Mouse (Mus musculus) intestine, embryonic 16.5 days (tissue): Measurements from ENCODE around the gene Srbd1. TPM values are rescaled to one million over a fixed set of nuclear protein-coding genes. Genes with fewer than 3 reads are reported as not detected.

Source experiments
- ATAC-seq: fragments of 200-750 bp; cut with Nextera tagmentation; 2 replicates; pipeline ENCODE4 v1.8.0; 2017; ENCODE audit warnings: moderate TSS enrichment, moderate library complexity
- H3K27ac ChIP-seq: fragments of 300-500 bp; sonication (generic); 2 replicates; pipeline ENCODE4 v1.5.1; 2014; ENCODE audit warnings: mild to moderate bottlenecking, low read length
- H3K27me3 ChIP-seq: fragments of 300-500 bp; sonication (generic); replicated peaks from 2 replicates; pipeline ENCODE4 v1.6.1; 2014; ENCODE audit warnings: low read length, control low read depth, mixed read lengths; ENCODE audit not compliant: control insufficient read depth, insufficient read depth
- H3K36me3 ChIP-seq: fragments of 300-500 bp; sonication (generic); 2 replicates; pipeline ENCODE4 v1.6.1; 2014; ENCODE audit warnings: low read length, control low read depth; ENCODE audit not compliant: control insufficient read depth, insufficient read depth
- H3K4me1 ChIP-seq: fragments of 300-500 bp; sonication (generic); 2 replicates; pipeline ENCODE4 v1.6.1; 2014; ENCODE audit warnings: low read length, control low read depth, mixed read lengths; ENCODE audit not compliant: control insufficient read depth, insufficient read depth
- H3K4me2 ChIP-seq: fragments of 300-500 bp; sonication (generic); 2 replicates; pipeline ENCODE4 v1.6.1; 2014; ENCODE audit warnings: low read depth, low read length, control low read depth
- H3K4me3 ChIP-seq: fragments of 300-500 bp; sonication (generic); 2 replicates; pipeline ENCODE4 v1.5.1; 2014; ENCODE audit warnings: mild to moderate bottlenecking, low read length
- H3K9ac ChIP-seq: fragments of 300-500 bp; sonication (generic); 2 replicates; pipeline ENCODE4 v1.6.1; 2014; ENCODE audit warnings: low read depth, low read length
- H3K9me3 ChIP-seq: fragments of 300-500 bp; sonication (generic); 2 replicates; pipeline ENCODE4 v1.6.1; 2016; ENCODE audit warnings: low read length, control low read depth; ENCODE audit not compliant: control insufficient read depth
- WGBS: fragments of 180-500 bp; shearing (Covaris S2); extraction: QIAGEN DNeasy Blood & Tissue Kit; methylation state at CpG from one replicate; pipeline ENCODE4 v1.1.7; 2014; 5-methylcytosine and 5-hydroxymethylcytosine counted together
- polyA plus RNA-seq: library from polyadenylated mRNA; unstranded; fragments of >200 nt; fragmentation: Nextera tagmentation; extraction: Ambion mirVana; gene quantifications from 2 replicates; pipeline ENCODE4 v1.2.1, GENCODE M21; 2015

Srbd1 gene
- polyA plus RNA-seq, 1 experiment from 2014 or later, result 13.3 TPM

- Histone ChIP-seq H3K27ac (no peak overlapping the region), H3K4me3 (no peak overlapping the region), H3K4me1 (no peaks in the 10 kb centered on the region), H3K9ac (no peak overlapping the region), H3K4me2 (no peak overlapping the region), H3K27me3 (no peaks in the 10 kb centered on the region), H3K36me3 (no peaks in the 10 kb centered on the region), H3K9me3 (no peaks in the 10 kb centered on the region)
- 68% methylated on average over 11 of the region's 11 CpGs for WGBS
- ATAC-seq, result no peak
Observed at GRCm38 (mm10) chr17:85948911-85949909, 195.8 kb downstream of the Srbd1 start.

GRCm38 (mm10) chr17:85944726-85945125 is 200.2 kb downstream of the Srbd1 start:
- no peak overlapping the region for H3K27ac ChIP-seq
- H3K36me3 ChIP-seq, result no peaks in the 10 kb centered on the region
- no peak for ATAC-seq
- H3K4me3 ChIP-seq, result no peak overlapping the region
- WGBS, result 83% methylated on average over 4 of the region's 4 CpGs
- H3K4me2 ChIP-seq, result no peak overlapping the region
- H3K9me3 ChIP-seq, result no peaks in the 10 kb centered on the region
- H3K4me1 ChIP-seq, result no peaks in the 10 kb centered on the region
- no peak overlapping the region for H3K9ac ChIP-seq
- H3K27me3 ChIP-seq, result no peaks in the 10 kb centered on the region

GRCm38 (mm10) chr17:85943994-85944640 is 200.9 kb downstream of the Srbd1 start:
- no peaks in the 10 kb centered on the region for H3K36me3 ChIP-seq
- no peaks in the 10 kb centered on the region for H3K27me3 ChIP-seq
- H3K4me1 ChIP-seq, result no peaks in the 10 kb centered on the region
- no peak overlapping the region for H3K4me3 ChIP-seq
- H3K4me2 ChIP-seq, result no peak overlapping the region
- no peak overlapping the region for H3K27ac ChIP-seq
- no peaks in the 10 kb centered on the region for H3K9me3 ChIP-seq
- no peak for ATAC-seq
- no peak overlapping the region for H3K9ac ChIP-seq
- WGBS, result 65% methylated on average over 12 of the region's 12 CpGs

DNA sequence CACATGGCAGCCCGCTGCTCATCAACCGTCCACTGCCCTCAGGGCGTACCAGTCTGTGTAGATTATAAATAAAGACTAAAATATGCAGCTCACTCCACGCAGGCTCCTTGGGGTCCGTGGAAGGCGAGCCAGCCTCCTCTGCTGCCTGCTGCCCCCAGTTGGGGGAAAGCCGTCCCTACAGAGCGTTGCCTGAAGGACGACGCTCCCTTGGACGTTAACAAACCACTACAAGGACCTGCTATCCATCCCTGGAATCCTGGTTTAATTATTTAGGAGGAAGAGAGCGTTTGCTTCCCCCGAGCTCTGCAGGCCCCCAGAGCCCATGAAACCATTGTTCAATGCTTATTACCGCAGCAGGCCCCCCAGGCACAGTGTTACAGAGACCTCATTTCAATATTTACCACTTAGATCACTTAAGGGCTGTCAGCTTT is 201.4 kb downstream of the Srbd1 start:
- ATAC-seq, result no peak
- Histone ChIP-seq H3K9ac (no peak overlapping the region), H3K4me2 (no peak overlapping the region), H3K27ac (no peak overlapping the region), H3K9me3 (no peaks in the 10 kb centered on the region), H3K27me3 (no peaks in the 10 kb centered on the region), H3K4me3 (no peak overlapping the region), H3K4me1 (no peaks in the 10 kb centered on the region), H3K36me3 (no peaks in the 10 kb centered on the region)
- 42% methylated on average over 14 of the region's 14 CpGs for WGBS

- no peak overlapping the region for H3K27ac ChIP-seq
- no peaks in the 10 kb centered on the region for H3K27me3 ChIP-seq
- no peak for ATAC-seq
- WGBS, result 88% methylated on average over 5 of the region's 5 CpGs
- no peaks in the 10 kb centered on the region for H3K4me1 ChIP-seq
- no peaks in the 10 kb centered on the region for H3K9me3 ChIP-seq
- H3K4me3 ChIP-seq, result no peak overlapping the region
- no peaks in the 10 kb centered on the region for H3K36me3 ChIP-seq
- no peak overlapping the region for H3K9ac ChIP-seq
- H3K4me2 ChIP-seq, result no peak overlapping the region
Observed at GRCm38 (mm10) chr17:85943071-85943470, 201.9 kb downstream of the Srbd1 start.

- Histone ChIP-seq H3K9ac (no peak overlapping the region), H3K4me3 (no peak overlapping the region), H3K9me3 (no peaks in the 10 kb centered on the region), H3K36me3 (no peaks in the 10 kb centered on the region), H3K4me2 (no peak overlapping the region), H3K27me3 (no peaks in the 10 kb centered on the region), H3K27ac (no peak overlapping the region), H3K4me1 (no peaks in the 10 kb centered on the region)
- no peak for ATAC-seq
- 93% methylated on average over 5 of the region's 5 CpGs for WGBS
Observed at GRCm38 (mm10) chr17:85942123-85942522, 202.9 kb downstream of the Srbd1 start.

DNA sequence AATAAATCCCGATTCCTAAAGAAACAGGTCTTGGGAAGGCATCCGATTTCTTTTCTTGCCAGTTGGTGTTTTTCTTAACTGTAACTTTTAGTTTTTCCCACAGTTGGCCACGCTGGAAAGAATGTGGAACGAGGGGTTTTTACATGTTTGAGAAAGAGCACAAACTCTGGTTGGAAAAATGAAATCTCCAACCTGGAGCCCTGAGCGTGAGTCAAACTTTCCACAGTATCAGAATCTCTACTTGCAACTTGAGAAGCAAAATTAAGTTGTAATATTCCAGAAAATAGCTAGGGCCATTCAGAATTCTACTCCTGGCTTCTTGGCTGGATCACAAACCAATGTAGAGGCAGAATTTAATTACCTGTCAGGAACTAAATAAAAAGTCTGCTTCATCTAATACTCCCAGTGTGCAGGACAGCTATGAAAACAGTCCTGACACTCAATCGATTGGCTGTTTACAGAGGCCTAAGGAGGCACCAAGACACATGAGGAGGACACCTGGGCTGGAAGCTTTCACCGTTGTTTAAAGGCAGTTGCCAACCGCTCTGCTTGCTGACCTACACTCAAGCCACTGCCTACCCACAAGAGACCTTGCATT is 203.7 kb downstream of the Srbd1 start:
- Histone ChIP-seq H3K27me3 (no peaks in the 10 kb centered on the region), H3K4me1 (no peaks in the 10 kb centered on the region), H3K36me3 (no peaks in the 10 kb centered on the region), H3K27ac (no peak overlapping the region), H3K4me3 (no peak overlapping the region), H3K9ac (no peak overlapping the region), H3K9me3 (no peaks in the 10 kb centered on the region), H3K4me2 (no peak overlapping the region)
- no peak for ATAC-seq
- WGBS, result 59% methylated on average over 8 of the region's 8 CpGs

- Histone ChIP-seq H3K4me3 (no peak overlapping the region), H3K4me2 (no peak overlapping the region), H3K9me3 (no peaks in the 10 kb centered on the region), H3K4me1 (no peaks in the 10 kb centered on the region), H3K9ac (no peak overlapping the region), H3K36me3 (no peaks in the 10 kb centered on the region), H3K27ac (no peak overlapping the region), H3K27me3 (no peaks in the 10 kb centered on the region)
- 94% methylated on average over 4 of the region's 4 CpGs for WGBS
- no peak for ATAC-seq
Observed at GRCm38 (mm10) chr17:85937131-85937530, 207.8 kb downstream of the Srbd1 start.

GRCm38 (mm10) chr17:85935268-85935667 is 209.7 kb downstream of the Srbd1 start:
- 71% methylated on average over 10 of the region's 10 CpGs for WGBS
- no peak overlapping the region for H3K9ac ChIP-seq
- ATAC-seq, result no peak

More at GRCm38 (mm10) chr17:85935268-85935667, 209.7 kb downstream of the Srbd1 start:
- H3K36me3 ChIP-seq, result no peaks in the 10 kb centered on the region
- H3K4me2 ChIP-seq, result no peak overlapping the region
- H3K4me1 ChIP-seq, result no peaks in the 10 kb centered on the region
- no peaks in the 10 kb centered on the region for H3K9me3 ChIP-seq
- no peaks in the 10 kb centered on the region for H3K27me3 ChIP-seq
- no peak overlapping the region for H3K4me3 ChIP-seq
- H3K27ac ChIP-seq, result no peak overlapping the region
